Mouse (Mus musculus) MEL (cell line): ENCODE results near the gene Tspan17.

Experiments used
- CTCF ChIP-seq, 3 experiments: IDR thresholded peaks in 2 of 3; conservative IDR thresholded peaks in 1 of 3; 2 replicates each; pipeline ENCODE4 v1.5.1; 2011 to 2012; ENCODE audit warnings: low read length in 3 of 3, low read depth in 2 of 3, mild to moderate bottlenecking in 2 of 3, improper control_type of control experiment in 1 of 3, inconsistent platforms in 1 of 3, mixed read lengths in 1 of 3, moderate library complexity in 1 of 3; ENCODE audit not compliant: control insufficient read depth in 1 of 3, insufficient read depth in 1 of 3, poor library complexity in 1 of 3, severe bottlenecking in 1 of 3
- EP300 ChIP-seq, 2 experiments: IDR thresholded peaks; 2 replicates each; pipeline ENCODE4 v1.6.1; 2011; ENCODE audit warnings: improper control_type of control experiment in 2 of 2, low read length in 2 of 2, low read depth in 1 of 2, mild to moderate bottlenecking in 1 of 2
- GATA1 ChIP-seq: IDR thresholded peaks from 2 replicates; pipeline ENCODE4 v1.6.1; 2011; ENCODE audit warnings: low read depth, low read length, improper control_type of control experiment
- MAX ChIP-seq: IDR thresholded peaks from 2 replicates; pipeline ENCODE4 v1.6.1; 2011; ENCODE audit warnings: low read length, improper control_type of control experiment
- MEF2A ChIP-seq: IDR thresholded peaks from 2 replicates; pipeline ENCODE4 v1.6.1; 2014; ENCODE audit warnings: low read depth, mild to moderate bottlenecking, inconsistent platforms, low read length, improper control_type of control experiment; ENCODE audit not compliant: poor library complexity, insufficient replicate concordance, severe bottlenecking; ENCODE audit errors: extremely low read depth
- MYB ChIP-seq: IDR thresholded peaks from 2 replicates; pipeline ENCODE4 v1.6.1; 2011; ENCODE audit warnings: mild to moderate bottlenecking, low read depth, low read length, improper control_type of control experiment
- POLR2A ChIP-seq, 2 experiments: IDR thresholded peaks; 2 replicates each; pipeline ENCODE4 v1.6.1; 2011 to 2012; ENCODE audit warnings: low read length in 2 of 2, mild to moderate bottlenecking in 2 of 2, control low read depth in 1 of 2, improper control_type of control experiment in 1 of 2, low read depth in 1 of 2, moderate library complexity in 1 of 2; ENCODE audit not compliant: control insufficient read depth in 1 of 2, insufficient read depth in 1 of 2, poor library complexity in 1 of 2
- SIN3A ChIP-seq: IDR thresholded peaks from 2 replicates; pipeline ENCODE4 v1.6.1; 2012; ENCODE audit warnings: low read length, improper control_type of control experiment, inconsistent platforms
- TAL1 ChIP-seq: IDR thresholded peaks from 2 replicates; pipeline ENCODE4 v1.6.1; 2012; ENCODE audit warnings: mild to moderate bottlenecking, inconsistent platforms, low read length, moderate library complexity, mixed read lengths
- TBP ChIP-seq: IDR thresholded peaks from 2 replicates; pipeline ENCODE4 v1.8.0; 2011; ENCODE audit warnings: low read depth, low read length, improper control_type of control experiment
- USF1 ChIP-seq: IDR thresholded peaks from 2 replicates; pipeline ENCODE4 v1.6.1; 2014; ENCODE audit warnings: low read depth, mild to moderate bottlenecking, inconsistent platforms, low read length, improper control_type of control experiment, moderate library complexity
- USF2 ChIP-seq, 2 experiments: IDR thresholded peaks; 2 replicates each; pipeline ENCODE4 v1.6.1; 2011 to 2012; ENCODE audit warnings: improper control_type of control experiment in 2 of 2, low read length in 2 of 2, borderline replicate concordance in 1 of 2, inconsistent platforms in 1 of 2, low read depth in 1 of 2, mild to moderate bottlenecking in 1 of 2; ENCODE audit not compliant: insufficient read depth in 1 of 2
- ZC3H11A ChIP-seq: IDR thresholded peaks from 2 replicates; pipeline ENCODE4 v1.6.1; 2012; ENCODE audit warnings: low read depth, mild to moderate bottlenecking, inconsistent platforms, low read length, improper control_type of control experiment

DNA sequence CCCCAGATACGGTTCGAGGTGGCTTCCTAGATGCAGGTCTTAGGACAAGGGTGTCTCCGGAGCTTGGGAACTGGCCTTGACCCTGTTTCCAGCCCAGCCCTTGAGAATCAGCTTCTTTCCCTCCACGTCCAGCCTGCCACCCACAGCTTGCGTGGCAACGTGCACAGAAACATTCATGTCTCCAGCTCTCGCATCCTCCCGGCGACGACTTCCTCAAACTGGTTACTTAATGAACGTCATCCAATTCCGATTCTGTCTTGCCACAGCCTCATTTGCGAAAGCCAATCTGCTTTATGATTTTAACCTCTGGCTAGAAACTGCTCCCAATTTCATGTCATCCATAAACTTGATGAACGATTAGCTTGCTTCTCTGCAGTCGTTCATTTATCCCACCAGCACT lies 49.4 kb downstream of the Tspan17 start:
- TF ChIP-seq USF2 (IDR thresholded peaks at IDR 0.05; ENCODE audit: borderline replicate concordance in 1 of 2, insufficient read depth in 1 of 2, low read depth in 1 of 2, low read length in 2 of 2) (no peak), TAL1 (no peak), EP300 (IDR thresholded peaks at IDR 0.05; ENCODE audit: low read depth in 1 of 2, low read length in 2 of 2) (no peak), USF1 (no peak), GATA1 (no peak), ZC3H11A (no peak), CTCF (IDR thresholded peaks at IDR 0.05 in 2 of 3, conservative IDR thresholded peaks at IDR 0.05 in 1 of 3; ENCODE audit: control insufficient read depth in 1 of 3, insufficient read depth in 1 of 3, low read depth in 2 of 3, low read length in 3 of 3, poor library complexity in 1 of 3, severe bottlenecking in 1 of 3) (no peak), MYB (no peak), MAX (no peak), MEF2A (no peak), SIN3A (no peak), POLR2A (IDR thresholded peaks at IDR 0.05; ENCODE audit: control insufficient read depth in 1 of 2, insufficient read depth in 1 of 2, low read depth in 1 of 2, low read length in 2 of 2, poor library complexity in 1 of 2) (no peak), TBP (no peak)
